Mouse (Mus musculus): Measurements from ENCODE around the gene St6galnac6. TPM values are rescaled to one million over a fixed set of nuclear protein-coding genes. Genes with fewer than 3 reads are reported as not detected.

St6galnac6 gene
- polyA plus RNA-seq, 1 experiment from 2014 or later: 15.3 TPM

GRCm38 (mm10) chr2:32581450-32582095 is 17.9 kb upstream of the St6galnac6 start:
- H3K9ac ChIP-seq (ENCODE audit: low read depth, low read length): no peak overlapping the region
- peak overlapping the region; percentile 8; the same call in 1 of the 2 replicates for H3K4me2 ChIP-seq (ENCODE audit: low read length)
- no peak overlapping the region for H3K27ac ChIP-seq
- TF ChIP-seq CTCF (IDR thresholded peaks at IDR 0.05; ENCODE audit: low read depth): 0 out of 2 replicates have a peak, but pooled peaks have one; percentile 21
- 38% methylated on average over 19 of the region's 19 CpGs for WGBS
- no peaks in the 10 kb centered on the region for H3K36me3 ChIP-seq (ENCODE audit: insufficient read depth, low read length)
- no peak for ATAC-seq (replicated peaks; ENCODE audit: low FRiP score, low read depth)
- H3K4me1 ChIP-seq (replicated peaks; ENCODE audit: insufficient read depth, low read length): no peaks in the 10 kb centered on the region; the same call in 1 of the 2 replicates
- no peak overlapping the region for H3K4me3 ChIP-seq (replicated peaks; ENCODE audit: low read depth, low read length)
- H3K27me3 ChIP-seq (ENCODE audit: insufficient read depth, low read length): no peaks in the 10 kb centered on the region
- H3K9me3 ChIP-seq (replicated peaks; ENCODE audit: low read length): no peaks in the 10 kb centered on the region
- DNase-seq (ENCODE audit: low spot score): peak; percentile 59

- Histone ChIP-seq H3K4me2 (ENCODE audit: low read length) (peak overlapping the region; percentile 47), H3K9ac (ENCODE audit: low read depth, low read length) (0 out of 2 replicates have a peak overlapping the region, but pooled peaks have one; percentile 38)
- WGBS: 16% methylated on average over 37 of the region's 37 CpGs
Observed at GRCm38 (mm10) chr2:32582830-32583799, 16.4 kb upstream of the St6galnac6 start.

GRCm38 (mm10) chr2:32585149-32585714 is 14.3 kb upstream of the St6galnac6 start:
- no peak overlapping the region for H3K27ac ChIP-seq

More at GRCm38 (mm10) chr2:32582830-32583799, 16.4 kb upstream of the St6galnac6 start:
- no peak overlapping the region for H3K27ac ChIP-seq
- H3K9me3 ChIP-seq (replicated peaks; ENCODE audit: low read length): no peaks in the 10 kb centered on the region
- no peaks in the 10 kb centered on the region for H3K36me3 ChIP-seq (ENCODE audit: insufficient read depth, low read length)
- ATAC-seq (replicated peaks; ENCODE audit: low FRiP score, low read depth) (peak; percentile 46), DNase-seq (ENCODE audit: low spot score) (peak; percentile 94)
- H3K27me3 ChIP-seq (ENCODE audit: insufficient read depth, low read length): no peaks in the 10 kb centered on the region
- TF ChIP-seq CTCF (IDR thresholded peaks at IDR 0.05; ENCODE audit: low read depth): peak; percentile 97
- no peak overlapping the region for H3K4me3 ChIP-seq (replicated peaks; ENCODE audit: low read depth, low read length)
- H3K4me1 ChIP-seq (replicated peaks; ENCODE audit: insufficient read depth, low read length): peaks cover 4% of the 10 kb centered on the region

GRCm38 (mm10) chr2:32586871-32587351 is 12.6 kb upstream of the St6galnac6 start, which contains the start of gene St6galnac4:
St6galnac4 (plus strand) TSS chr2:32587095.
- peak; percentile 96 for DNase-seq (ENCODE audit: low spot score)
- peak; percentile 79 for ATAC-seq (replicated peaks; ENCODE audit: low FRiP score, low read depth)
- H3K27ac ChIP-seq: peak within 1 kb of the TSS; percentile 68
- peaks cover 4% of the 10 kb centered on the region for H3K4me1 ChIP-seq (replicated peaks; ENCODE audit: insufficient read depth, low read length)
- under 1% methylated on average over 38 of the region's 38 CpGs for WGBS
- peak within 1 kb of the TSS; percentile 70 for H3K4me2 ChIP-seq (ENCODE audit: low read length)
- no peaks in the 10 kb centered on the region for H3K27me3 ChIP-seq (ENCODE audit: insufficient read depth, low read length)
- no peaks in the 10 kb centered on the region for H3K9me3 ChIP-seq (replicated peaks; ENCODE audit: low read length)
- H3K36me3 ChIP-seq (ENCODE audit: insufficient read depth, low read length): no peaks in the 10 kb centered on the region
- peak within 1 kb of the TSS; percentile 67 for H3K9ac ChIP-seq (ENCODE audit: low read depth, low read length)
- peak within 1 kb of the TSS; percentile 57 for H3K4me3 ChIP-seq (replicated peaks; ENCODE audit: low read depth, low read length)
- TF ChIP-seq CTCF (IDR thresholded peaks at IDR 0.05; ENCODE audit: low read depth): peak; percentile 64

More at GRCm38 (mm10) chr2:32585149-32585714, 14.3 kb upstream of the St6galnac6 start:
- H3K4me3 ChIP-seq (replicated peaks; ENCODE audit: low read depth, low read length): no peak overlapping the region
- H3K4me1 ChIP-seq (replicated peaks; ENCODE audit: insufficient read depth, low read length): peaks cover 4% of the 10 kb centered on the region
- DNase-seq (ENCODE audit: low spot score) (no peak), ATAC-seq (replicated peaks; ENCODE audit: low FRiP score, low read depth) (no peak)
- H3K4me2 ChIP-seq (ENCODE audit: low read length): no peak overlapping the region
- no peaks in the 10 kb centered on the region for H3K9me3 ChIP-seq (replicated peaks; ENCODE audit: low read length)
- 87% methylated on average over 7 of the region's 7 CpGs for WGBS
- no peak overlapping the region for H3K9ac ChIP-seq (ENCODE audit: low read depth, low read length)
- no peak for TF ChIP-seq CTCF (IDR thresholded peaks at IDR 0.05; ENCODE audit: low read depth)
- H3K36me3 ChIP-seq (ENCODE audit: insufficient read depth, low read length): no peaks in the 10 kb centered on the region
- H3K27me3 ChIP-seq (ENCODE audit: insufficient read depth, low read length): no peaks in the 10 kb centered on the region

GRCm38 (mm10) chr2:32587731-32588321 is 11.7 kb upstream of the St6galnac6 start:
- peaks cover 4% of the 10 kb centered on the region for H3K4me1 ChIP-seq (replicated peaks; ENCODE audit: insufficient read depth, low read length)
- no peak for TF ChIP-seq CTCF (IDR thresholded peaks at IDR 0.05; ENCODE audit: low read depth)
- no peaks in the 10 kb centered on the region for H3K36me3 ChIP-seq (ENCODE audit: insufficient read depth, low read length)
- H3K4me2 ChIP-seq (ENCODE audit: low read length): peak overlapping the region; percentile 70
- DNase-seq (ENCODE audit: low spot score) (peak; percentile 51), ATAC-seq (replicated peaks; ENCODE audit: low FRiP score, low read depth) (no peak)
- peak overlapping the region; percentile 67 for H3K9ac ChIP-seq (ENCODE audit: low read depth, low read length)
- H3K27ac ChIP-seq: peak overlapping the region; percentile 68; the same call in 1 of the 2 replicates
- WGBS: 16% methylated on average over 9 of the region's 9 CpGs
- H3K4me3 ChIP-seq (replicated peaks; ENCODE audit: low read depth, low read length): peak overlapping the region; percentile 57
- no peaks in the 10 kb centered on the region for H3K9me3 ChIP-seq (replicated peaks; ENCODE audit: low read length)
- no peaks in the 10 kb centered on the region for H3K27me3 ChIP-seq (ENCODE audit: insufficient read depth, low read length)

Data from kidney, postnatal 0 days (tissue).